Mouse (Mus musculus) cortical plate, adult 2 months (tissue): ENCODE results near the gene Zeb2. TPM values are rescaled to one million over a fixed set of nuclear protein-coding genes. Genes with fewer than 3 reads are reported as not detected.

Source experiments
- H3K27ac ChIP-seq: fragments of 200-500 bp; 2 replicates; pipeline ENCODE4 v1.5.1; 2012; ENCODE audit warnings: low read length, control low read depth, inconsistent platforms; ENCODE audit not compliant: insufficient read depth
- H3K4me1 ChIP-seq: fragments of 200-500 bp; 2 replicates; pipeline ENCODE4 v1.6.1; 2011; ENCODE audit warnings: low read length; ENCODE audit not compliant: control insufficient read depth, insufficient read depth
- H3K4me3 ChIP-seq: fragments of 200-500 bp; 2 replicates; pipeline ENCODE4 v1.5.1; 2011; ENCODE audit warnings: mild to moderate bottlenecking, low read length, control low read depth; ENCODE audit not compliant: insufficient read depth
- CTCF ChIP-seq: fragments of 200-500 bp; IDR thresholded peaks from 2 replicates; pipeline ENCODE4 v1.5.1; 2011; ENCODE audit warnings: mild to moderate bottlenecking, control low read depth, low read length; ENCODE audit not compliant: insufficient read depth; ENCODE audit errors: extremely low read depth
- POLR2A ChIP-seq: fragments of 200-500 bp; IDR thresholded peaks from 2 replicates; pipeline ENCODE4 v1.6.1; 2011; ENCODE audit warnings: mild to moderate bottlenecking, low read length, control low read depth; ENCODE audit not compliant: insufficient read depth; ENCODE audit errors: extremely low read depth
- polyA plus RNA-seq: library from polyadenylated mRNA; depleted of rRNA; stranded (reverse); fragments of >200 nt; gene quantifications from 2 replicates; pipeline ENCODE4 v1.2.3, GENCODE M21; 2012

Zeb2 gene
- polyA plus RNA-seq, 1 experiment, result 65.4 TPM

DNA sequence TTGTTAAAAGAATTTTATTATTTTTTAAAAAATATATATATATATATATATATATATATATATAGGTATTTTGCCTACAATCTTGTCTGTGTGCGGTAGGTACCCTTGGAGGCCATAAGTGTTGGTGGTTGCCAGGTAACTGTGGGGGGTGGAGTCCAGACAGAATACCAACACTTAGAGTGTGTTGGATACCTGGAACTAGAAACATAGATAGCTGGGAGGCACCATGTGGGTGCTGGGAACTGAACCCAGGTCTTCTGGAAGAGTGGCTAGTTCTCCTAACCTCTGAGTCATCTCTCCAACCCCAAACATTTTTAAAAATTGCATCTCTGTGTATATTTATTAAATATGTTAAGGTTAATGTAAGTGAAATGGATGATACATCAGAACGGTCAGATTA, 11.5 kb upstream of the Zeb2 start:
- Histone ChIP-seq H3K27ac (no peak overlapping the region), H3K4me3 (no peak overlapping the region), H3K4me1 (no peaks in the 10 kb centered on the region; the same call in 1 of the 2 replicates)
- no peak for TF ChIP-seq POLR2A

DNA sequence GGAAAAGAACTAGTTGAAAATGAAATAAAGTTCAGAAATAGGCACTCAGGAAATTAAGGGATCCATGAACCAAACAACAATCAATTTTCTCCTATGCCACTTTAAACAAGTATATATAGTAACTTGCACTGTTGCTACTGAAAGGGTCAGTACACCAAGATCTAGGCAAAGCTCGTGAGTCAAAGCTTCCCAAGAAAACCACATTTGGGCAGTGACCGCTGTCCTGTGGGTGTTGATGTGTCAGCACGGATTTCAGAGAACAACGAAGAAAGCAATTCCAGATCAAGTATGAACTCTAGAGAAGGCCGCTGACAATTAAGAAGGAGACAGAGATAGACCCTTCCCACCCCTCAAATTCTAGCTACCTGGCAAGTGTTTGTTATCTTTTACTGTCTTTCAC, 9.2 kb upstream of the Zeb2 start:
- no peaks in the 10 kb centered on the region; the same call in 1 of the 2 replicates for H3K4me1 ChIP-seq
- no peak overlapping the region for H3K27ac ChIP-seq
- TF ChIP-seq CTCF (no peak), POLR2A (no peak)
- no peak overlapping the region for H3K4me3 ChIP-seq

DNA sequence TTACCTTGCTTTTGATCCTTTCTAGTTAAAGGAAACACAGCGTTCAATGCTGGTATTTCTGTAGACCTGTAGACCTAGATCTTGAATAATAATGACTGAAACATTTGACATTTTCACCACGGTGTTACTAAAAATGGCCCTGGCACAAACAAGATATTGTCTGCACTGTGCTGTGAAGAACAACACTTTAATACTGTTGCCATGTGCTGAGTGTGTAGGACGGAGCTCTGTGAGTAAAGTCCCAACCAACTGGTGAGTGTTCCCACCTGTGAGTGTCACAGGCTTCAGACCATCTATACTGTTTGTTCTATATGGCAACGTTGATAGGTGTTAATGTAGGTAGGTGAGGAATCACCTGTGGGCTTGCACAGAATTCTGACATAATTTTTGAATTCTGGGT, 8.0 kb upstream of the Zeb2 start:
- Histone ChIP-seq H3K27ac (no peak overlapping the region), H3K4me3 (no peak overlapping the region), H3K4me1 (no peaks in the 10 kb centered on the region; the same call in 1 of the 2 replicates)
- TF ChIP-seq POLR2A (no peak), CTCF (no peak)

DNA sequence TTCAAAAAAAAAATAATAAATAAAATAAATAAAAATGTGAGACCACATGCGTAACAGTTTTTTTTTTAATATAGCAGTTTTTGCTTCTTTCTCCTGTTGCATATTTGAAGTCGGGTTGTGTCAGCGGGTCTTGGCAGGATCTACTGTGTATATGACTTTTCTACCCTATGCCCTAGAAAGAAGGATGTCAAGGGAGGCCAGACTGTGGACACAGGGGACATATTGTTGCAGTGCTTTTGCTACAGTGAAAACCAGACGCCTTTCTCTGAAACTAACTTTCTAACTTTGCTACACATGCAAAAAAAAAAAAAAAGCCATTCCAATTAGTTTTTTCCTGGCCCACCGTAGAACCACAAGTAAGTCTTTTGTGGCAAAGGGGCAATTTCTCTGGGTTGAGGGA, 6.3 kb upstream of the Zeb2 start:
- Histone ChIP-seq H3K27ac (no peak overlapping the region), H3K4me1 (no peaks in the 10 kb centered on the region; the same call in 1 of the 2 replicates), H3K4me3 (no peak overlapping the region)
- TF ChIP-seq POLR2A (no peak), CTCF (no peak)

DNA sequence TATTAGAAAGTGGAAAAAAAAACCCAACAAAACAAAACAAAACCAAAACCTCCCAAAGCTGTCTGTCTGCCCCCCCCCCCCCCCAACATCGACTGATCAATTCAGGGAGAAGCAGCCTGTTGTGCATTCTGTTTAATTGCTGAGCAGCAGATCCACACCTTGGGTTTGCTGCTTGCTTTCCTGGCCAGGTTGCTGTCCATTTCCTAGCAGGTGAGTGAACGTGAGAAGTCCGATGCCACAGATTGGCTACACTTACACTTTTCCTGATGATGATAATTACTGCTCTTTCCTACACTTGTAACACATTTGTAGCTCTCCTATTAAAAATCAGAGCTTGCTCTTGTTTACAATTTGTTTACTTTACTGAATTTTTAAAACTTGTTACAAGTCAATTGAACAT, 926 bp upstream of the Zeb2 start:
- TF ChIP-seq POLR2A (no peak), CTCF (no peak)
- no peak overlapping the region; the same call in 1 of the 2 replicates for H3K4me3 ChIP-seq
- H3K4me1 ChIP-seq, result no peaks in the 10 kb centered on the region; the same call in 1 of the 2 replicates
- peak overlapping the region; percentile 59; the same call in 1 of the 2 replicates for H3K27ac ChIP-seq

DNA sequence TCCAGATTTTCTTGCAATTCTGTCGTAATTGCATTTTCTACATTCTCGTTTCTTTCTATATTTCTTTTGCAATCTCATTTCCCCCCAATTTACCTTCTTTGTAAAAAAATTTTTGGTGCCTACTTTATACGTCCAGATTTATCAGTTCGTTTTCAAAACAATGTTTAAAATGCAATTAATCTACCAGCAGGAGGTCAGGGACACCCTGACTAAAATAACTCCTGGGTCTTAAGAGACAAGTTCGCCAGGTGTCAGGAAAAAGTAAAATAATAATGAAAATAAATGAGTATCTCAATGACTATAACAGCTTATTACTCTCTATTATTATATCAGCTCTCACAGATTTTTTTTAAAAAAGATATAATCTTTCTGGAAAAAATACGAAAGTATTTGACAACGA, 397 bp upstream of the Zeb2 start:
- Histone ChIP-seq H3K4me1 (no peaks in the 10 kb centered on the region; the same call in 1 of the 2 replicates), H3K27ac (peak overlapping the region; percentile 57), H3K4me3 (peak overlapping the region; percentile 62)
- no peak for TF ChIP-seq CTCF
- no peak for TF ChIP-seq POLR2A

DNA sequence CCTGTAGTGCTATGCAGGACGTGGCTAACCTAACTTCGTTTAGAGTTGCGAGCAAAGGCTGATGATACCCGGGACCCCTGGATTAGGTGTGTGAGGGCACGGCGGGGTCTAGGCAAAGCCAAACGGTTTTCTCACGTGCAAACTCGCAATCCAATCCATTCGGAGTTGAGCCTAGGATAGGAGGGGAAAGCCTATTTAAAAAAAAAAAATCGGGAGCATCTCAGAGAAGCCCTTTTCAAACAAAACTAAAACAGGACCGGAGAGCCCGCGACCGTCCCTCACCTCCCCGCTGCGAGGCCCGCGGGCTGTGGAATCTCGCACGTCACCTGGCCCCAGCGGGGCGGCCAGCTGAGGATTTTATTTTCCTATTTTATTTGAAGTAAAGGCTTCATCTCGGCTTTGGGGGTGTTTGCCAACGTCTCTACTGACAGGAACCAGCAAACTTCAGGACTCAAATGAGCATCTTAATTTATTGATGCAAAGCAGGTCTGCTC, 617 bp downstream of the Zeb2 start:
- no peak for TF ChIP-seq POLR2A
- TF ChIP-seq CTCF, result no peak
- no peaks in the 10 kb centered on the region; the same call in 1 of the 2 replicates for H3K4me1 ChIP-seq
- H3K27ac ChIP-seq, result peak overlapping the region; percentile 96
- peak overlapping the region; percentile 62 for H3K4me3 ChIP-seq

DNA sequence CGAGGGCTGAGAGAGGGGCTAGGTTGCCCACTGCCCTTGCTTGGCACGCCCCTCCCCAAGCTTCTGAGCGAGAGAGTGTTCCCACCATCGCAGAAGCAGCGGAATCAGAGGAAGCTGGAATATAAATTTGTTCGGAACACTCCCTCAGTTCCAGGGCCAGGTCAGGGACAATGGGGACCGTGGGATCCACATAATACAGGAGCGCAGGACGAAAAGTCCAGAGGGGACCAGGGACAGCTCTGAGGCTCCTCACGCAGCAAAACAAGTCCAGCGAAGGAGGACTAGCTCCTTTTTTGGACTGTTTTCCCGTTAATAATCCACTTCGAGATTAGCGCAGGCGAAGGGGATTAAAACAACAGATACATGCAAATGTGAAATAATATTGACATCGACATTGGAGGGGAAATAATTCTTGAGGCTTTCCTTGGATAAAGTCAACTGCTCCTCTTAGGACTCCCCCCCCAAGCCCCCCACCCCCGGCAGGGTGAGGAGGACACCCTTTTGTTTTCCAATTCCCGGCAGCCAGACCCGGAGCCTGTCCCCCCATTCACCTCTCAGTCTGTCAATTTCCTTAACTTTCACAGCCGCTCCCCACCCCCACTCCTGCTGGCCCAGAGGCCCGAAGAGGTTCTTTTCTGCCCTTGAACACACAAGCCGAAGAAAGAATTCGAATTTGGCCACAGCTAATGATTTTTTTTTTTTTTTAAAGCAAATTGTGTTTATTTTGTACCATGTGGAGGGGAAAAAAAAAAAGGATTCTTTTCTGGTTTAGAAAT, 1.3 kb downstream of the Zeb2 start:
- Histone ChIP-seq H3K4me1 (no peaks in the 10 kb centered on the region; the same call in 1 of the 2 replicates), H3K27ac (peak overlapping the region; percentile 96), H3K4me3 (peak overlapping the region; percentile 62)
- TF ChIP-seq POLR2A (0 out of 2 replicates have a peak, but pooled peaks have one; percentile 6), CTCF (no peak)

DNA sequence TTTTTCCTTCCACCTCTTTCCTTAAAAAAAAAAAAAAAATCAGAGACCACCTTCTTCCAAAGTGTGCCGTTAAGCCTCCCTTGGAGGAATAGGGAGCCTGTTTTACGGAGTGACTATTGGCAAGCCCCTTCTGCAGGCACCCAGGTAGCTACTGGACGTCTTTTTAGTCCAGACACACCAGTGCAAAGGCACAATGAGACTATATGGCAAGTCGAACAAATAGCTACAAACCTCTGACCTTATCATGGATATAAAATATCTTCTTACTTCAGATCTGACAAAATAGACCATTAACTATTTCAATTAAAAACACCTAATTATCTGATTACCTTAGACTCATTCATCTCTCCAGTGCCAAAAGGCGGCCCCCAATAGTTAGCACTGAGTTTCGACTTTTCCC, 2.0 kb downstream of the Zeb2 start:
- Histone ChIP-seq H3K4me3 (peak overlapping the region; percentile 62), H3K27ac (peak overlapping the region; percentile 96), H3K4me1 (no peaks in the 10 kb centered on the region; the same call in 1 of the 2 replicates)
- no peak for TF ChIP-seq CTCF
- TF ChIP-seq POLR2A, result no peak

DNA sequence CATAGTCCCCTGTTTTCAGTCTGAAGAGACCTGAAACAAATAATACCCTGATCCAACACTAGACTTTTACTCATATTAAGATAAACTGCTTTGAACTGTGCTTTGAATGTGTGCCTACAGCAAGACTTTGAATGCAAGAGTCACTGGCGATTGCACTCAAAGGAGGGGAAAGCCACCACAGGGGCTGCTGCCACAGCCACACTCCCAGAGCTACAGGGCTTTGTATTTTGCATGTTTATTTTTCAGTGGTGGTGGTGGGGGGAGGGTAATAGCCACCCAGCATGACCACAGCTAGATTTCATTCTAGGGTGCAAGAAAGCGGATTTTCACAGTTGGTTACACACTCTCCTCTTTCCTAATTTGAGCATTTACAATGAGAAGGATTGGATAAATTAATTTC, 2.6 kb downstream of the Zeb2 start:
- TF ChIP-seq POLR2A (no peak), CTCF (no peak)
- peak overlapping the region; percentile 62 for H3K4me3 ChIP-seq
- peak overlapping the region; percentile 70 for H3K27ac ChIP-seq
- no peaks in the 10 kb centered on the region; the same call in 1 of the 2 replicates for H3K4me1 ChIP-seq
